Mouse (Mus musculus) frontal cortex, adult (tissue): Measurements from ENCODE around the gene Galns.
A peak's percentile ranks its signal among the peaks of the same experiment; 100 is the strongest.

Experiments
- ATAC-seq: cut with Nextera tagmentation; 2 replicates; pipeline ENCODE4 v1.9.2; 2017; ENCODE audit warnings: mild to moderate bottlenecking, moderate library complexity, mixed read lengths; ENCODE audit not compliant: low TSS enrichment

The Galns gene

DNA sequence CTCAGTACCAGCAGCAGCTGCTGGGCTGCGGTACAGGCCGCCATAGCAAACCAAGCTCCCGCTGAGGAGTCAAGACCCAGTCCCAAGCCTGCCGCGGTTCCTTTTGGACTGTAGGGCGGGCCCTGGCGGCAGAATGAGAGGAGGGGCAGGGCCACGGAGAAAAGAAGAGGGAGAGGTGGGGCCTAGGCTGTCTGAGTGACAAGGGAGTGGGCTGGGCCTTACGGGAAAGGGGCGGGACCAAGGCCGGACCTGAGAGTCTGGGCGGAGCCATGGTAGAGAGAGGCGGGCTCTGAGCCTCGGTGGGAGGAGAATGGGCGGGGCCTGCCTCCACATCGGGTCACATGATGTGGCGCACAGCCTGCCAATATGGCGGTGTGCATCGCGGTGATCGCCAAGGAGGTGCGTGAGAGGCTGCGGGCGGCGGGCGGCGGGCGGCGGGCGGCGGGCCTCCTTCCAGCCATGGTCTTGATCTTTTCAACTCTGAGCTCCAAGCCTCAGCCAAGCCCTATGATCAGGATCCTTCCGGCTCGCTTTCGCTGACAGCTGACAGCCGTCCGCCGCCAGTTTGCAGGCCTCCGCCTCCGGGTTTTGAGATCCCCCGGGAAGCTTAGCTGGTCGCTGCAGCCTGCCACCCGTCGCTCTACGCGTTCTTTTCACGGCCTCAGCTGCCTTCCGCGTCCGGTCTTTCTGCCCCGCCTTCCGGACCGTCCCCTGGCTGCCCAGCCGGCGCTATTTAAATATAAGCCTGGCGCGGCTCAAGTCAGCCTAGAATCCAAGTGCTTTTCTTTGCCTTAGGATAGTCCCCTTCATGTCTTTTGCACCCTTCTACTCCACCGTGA lies at the start of gene Galns, which contains the start of gene Trappc2l:
TSS of gene Galns (minus strand) at position 169 of the 839 bp plus-strand sequence.
TSS of gene Trappc2l (plus strand) at position 346 of the 839 bp plus-strand sequence.
- ATAC-seq: peak; percentile 97

DNA sequence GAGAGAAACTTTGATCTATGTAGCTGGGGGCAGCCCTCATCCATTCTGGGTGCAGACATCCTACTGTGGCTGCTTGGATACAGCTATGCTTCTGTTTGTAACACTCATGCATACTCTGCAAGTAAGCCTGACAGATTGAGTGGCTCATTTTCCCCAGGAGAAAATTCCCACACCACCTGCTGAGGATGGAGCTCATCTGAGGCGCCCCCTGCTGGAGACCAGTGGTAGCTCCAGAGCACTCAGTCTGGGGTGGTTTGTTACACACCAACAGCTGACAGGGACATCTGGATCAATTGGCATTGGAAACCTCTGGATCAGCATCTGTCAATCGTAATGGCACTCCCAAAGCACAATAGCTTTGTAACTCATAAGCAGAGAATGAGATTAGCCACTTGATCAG lies 48.8 kb upstream of the Galns start:
- ATAC-seq: no peak

DNA sequence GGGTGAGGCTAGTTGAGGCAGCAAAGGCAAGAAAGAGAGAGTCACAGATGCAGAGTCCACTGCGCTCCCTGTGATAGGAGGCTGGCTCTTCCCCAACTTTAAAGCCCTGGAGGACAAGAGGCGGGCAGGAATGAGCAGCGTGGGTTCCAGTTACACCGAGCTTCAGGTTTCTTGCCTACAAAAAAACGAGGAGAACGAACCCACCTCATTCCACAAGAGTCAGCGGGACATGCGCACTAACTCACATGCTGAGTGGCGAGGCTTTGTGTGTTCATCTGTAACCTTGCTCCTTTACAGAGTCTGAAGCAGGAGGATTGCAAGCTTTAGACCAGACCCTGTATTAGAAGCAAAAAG lies 47.5 kb upstream of the Galns start:
- ATAC-seq: no peak

DNA sequence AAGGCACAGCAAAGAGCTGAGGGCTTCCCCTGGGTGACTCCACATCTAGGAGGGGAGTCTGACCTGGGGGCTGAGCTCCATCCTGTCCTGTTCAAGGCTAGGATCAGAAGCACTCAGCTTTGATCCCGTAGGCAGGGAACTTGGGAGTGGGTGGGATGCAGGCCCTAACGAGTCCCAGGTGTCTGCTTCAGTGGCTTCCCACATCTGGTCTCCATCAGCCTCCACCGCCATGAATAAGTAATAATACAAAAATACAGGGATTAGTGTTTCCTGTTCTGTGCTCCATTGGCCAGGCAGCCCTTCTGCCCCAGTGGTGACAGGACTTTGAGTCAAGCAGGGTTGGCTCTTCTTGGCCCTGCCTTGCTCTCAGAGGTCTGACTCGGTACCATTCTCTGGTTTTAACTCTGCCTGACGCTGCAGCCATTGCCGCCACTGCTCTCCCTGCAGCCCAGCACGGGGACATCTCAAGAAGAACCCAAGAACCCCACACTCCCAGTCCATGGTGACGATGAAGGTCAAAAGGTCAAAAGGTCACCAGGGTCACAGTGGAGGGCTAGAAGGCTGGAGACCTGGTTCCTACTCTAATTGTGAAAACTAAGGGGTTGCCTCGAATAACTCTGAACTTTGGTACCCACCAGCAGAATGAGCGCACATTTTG lies 47.0 kb upstream of the Galns start:
- no peak for ATAC-seq

DNA sequence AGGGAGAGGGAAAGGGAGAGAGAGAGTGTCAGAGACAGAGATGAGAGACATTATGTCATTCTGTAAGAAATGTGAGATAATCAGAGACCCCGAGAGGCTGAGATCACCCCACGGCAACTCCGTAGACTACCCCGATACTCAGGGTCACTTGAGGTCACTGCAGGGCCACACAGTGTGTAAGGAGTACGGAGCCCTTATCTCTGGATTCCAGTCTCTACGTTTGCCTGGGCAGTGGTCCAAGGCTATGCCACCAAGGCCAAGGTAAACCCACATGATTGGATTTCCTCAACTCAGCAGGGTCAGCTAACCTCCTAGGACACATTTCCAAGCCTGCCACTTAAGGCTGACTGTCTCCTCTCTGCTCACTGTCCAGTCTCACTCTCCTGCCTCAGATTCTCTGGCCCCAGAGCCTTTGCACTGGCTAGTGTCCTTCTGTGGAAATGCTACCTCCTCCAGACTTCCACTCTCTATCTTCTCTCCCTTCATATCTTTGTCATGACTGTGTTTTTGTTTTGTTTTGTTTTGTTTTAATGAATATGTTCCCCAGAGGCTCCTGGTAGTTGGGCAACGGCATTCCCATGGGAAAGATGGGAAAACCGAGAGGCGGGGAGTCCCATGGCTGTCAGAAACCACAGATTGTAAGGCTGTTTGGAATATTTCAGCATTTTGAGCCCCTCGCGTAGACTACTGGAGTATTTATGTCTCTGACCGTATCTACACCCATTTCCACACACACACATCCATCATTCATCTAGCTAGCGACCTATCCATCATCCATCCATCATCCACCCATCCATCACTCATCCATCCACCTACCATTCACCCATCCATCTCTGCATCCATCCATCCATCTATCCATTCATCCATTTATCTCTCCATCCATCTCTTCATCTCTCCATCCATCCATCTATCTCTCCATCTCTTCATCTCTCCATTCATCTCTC lies 45.1 kb upstream of the Galns start:
- ATAC-seq: no peak

DNA sequence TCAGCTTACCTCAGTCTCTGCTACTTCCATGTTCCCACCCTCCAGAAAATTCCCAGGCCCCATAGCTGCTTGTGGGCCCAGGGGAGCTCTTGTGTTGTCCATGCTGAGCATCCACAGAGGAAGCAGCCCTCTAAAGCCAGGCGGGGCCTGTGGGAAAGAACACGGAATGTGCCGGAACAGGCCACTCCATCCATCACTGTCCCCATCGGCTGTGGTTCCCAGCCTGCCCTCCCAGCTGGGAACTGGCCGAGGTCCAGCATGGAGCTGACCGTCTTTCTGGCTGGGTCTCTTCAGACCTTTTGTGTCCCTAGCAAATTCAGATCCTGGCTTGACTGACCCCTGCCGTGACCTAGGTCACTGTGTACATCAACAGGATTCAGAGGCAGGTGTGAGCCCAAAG lies 43.5 kb upstream of the Galns start:
- no peak for ATAC-seq

DNA sequence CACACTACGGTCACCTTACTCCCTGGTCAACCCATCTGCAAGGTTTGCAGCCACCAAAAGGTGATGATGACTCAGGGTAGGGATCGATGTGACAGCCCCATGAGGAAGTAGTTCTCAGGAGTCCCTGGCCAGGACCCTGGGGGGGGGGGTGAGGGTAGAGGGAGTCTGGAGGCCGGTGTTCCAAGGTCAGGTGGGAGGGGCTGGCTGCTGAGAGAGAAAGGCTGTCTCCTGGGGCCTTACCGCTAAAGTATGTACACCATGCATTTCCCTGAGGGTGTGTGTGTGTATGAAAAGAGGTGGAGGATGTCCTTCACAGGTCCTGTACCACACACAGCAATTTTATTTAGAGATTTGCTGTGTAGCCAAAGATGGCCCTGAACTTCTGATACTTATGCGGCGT lies 41.4 kb upstream of the Galns start:
- ATAC-seq: no peak

DNA sequence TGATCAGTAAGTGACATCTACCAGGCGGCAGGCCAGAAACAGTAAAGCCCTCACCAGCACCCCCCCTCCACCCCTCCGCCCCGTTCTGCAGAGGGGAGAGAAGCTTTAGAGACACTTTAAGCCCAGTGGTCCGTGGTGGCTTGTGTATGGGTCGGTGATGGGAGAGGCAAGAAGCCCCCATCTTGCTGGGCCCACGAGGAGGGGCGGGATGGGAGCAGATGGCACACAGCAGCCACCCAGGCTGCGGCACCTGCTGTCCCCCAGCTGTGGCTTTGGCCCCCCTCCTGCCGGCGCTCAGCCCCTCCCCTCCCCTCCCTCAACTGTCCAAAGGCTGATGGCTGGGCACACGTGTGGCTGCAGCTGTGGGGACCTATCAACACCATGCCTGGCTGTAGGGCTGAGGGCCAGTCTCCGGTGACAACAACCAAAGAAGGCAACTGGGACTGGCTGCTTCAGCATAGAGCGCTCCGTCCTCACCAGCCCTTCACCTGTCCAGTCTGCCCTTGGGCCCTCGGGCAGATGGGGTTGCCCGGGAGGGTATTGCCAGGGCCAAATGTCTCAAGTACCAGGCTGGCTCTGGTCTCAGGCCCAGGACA lies 40.2 kb upstream of the Galns start:
- no peak for ATAC-seq

DNA sequence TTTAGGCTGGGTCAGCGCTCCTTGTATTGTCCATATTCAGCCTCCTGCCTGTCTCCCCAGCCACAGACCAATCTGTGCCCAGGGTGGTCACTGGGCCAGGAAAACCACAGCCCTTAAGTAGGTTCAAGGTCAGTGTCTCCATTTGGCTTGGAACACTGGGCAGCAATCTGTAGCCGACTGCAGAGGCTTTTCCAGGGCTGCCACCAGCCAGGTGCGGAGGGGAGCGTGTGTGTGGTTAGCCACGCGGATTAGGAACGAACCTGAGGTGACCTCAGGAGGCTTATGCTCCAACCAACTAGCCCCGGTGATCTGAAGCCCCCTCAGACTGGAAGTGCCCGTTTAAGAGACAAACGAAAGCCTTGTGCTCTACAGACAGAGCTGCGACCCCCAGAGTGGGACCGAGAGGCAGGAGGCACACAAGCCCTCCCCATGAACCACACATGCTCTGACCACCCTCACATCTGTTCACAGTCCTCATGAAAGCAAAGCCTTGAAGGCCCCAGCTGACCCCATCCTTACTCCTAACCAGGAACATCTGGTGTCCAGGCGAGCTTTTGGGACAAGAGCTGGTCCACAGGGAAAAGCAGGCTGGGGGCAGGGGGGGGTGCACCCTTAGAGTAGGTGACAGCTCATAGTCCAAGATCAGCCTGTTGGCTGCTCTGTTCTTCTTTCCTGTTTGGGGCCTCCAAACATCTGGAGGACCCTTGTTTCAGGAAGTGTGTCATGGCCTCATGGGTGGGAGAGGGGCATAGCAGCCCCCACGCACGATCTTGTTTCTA lies 37.1 kb upstream of the Galns start:
- ATAC-seq: no peak

DNA sequence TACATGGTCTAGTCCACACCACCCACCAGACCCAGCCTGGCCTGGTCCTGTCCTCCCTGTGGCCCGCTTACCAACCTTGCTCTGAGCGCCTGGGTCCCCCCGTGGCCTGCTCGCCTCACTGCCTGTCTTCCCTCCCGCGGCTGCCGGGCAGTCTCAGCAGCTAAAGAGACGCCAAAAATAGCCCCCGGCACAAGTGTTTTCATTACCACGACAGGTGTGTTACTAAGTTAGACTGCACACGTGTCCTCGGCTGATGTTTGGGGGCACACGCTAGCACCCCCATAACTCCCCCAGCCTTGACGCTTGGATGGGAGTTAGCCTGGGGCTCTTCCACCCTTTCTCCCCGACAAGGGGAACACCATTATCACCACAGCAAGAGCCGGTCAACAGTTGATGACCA lies 35.1 kb upstream of the Galns start:
- no peak for ATAC-seq

DNA sequence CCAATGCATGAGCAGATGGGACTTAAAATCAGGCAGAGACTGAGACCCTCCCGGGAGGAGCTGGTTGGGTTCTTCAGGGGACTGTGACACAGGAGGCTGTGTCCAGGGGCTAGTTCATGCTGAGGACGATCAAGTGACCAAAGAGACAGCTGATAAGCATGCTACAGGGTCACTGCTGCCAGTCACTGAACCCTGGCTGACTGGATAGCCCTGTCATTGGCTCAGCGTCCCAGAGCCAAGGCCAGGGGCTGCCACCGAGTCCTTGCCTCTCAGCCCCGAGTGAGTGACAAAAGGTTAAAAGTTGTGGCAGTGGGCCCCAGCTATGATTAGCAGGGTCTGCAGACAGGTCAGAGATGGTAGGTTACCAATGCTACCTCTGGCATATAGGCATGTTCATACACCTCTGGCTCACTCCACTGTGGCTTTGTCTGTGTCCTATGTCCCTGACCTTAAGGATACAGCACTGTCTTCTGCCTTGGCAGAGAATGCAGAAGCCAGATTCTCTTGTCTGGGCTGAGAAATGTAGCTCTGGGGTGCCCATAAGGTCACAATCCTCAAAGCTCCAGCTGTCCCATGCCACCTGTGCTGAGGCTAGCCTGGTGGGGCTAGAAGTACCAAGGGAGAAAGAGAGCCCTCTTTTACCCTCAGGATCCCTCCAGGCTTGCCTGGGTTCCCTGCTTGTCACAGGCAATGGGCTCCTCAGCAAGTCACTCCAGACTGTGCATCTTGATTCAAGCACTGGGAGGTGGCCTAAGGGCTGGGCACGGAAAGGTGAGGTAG lies 33.1 kb upstream of the Galns start:
- no peak for ATAC-seq

DNA sequence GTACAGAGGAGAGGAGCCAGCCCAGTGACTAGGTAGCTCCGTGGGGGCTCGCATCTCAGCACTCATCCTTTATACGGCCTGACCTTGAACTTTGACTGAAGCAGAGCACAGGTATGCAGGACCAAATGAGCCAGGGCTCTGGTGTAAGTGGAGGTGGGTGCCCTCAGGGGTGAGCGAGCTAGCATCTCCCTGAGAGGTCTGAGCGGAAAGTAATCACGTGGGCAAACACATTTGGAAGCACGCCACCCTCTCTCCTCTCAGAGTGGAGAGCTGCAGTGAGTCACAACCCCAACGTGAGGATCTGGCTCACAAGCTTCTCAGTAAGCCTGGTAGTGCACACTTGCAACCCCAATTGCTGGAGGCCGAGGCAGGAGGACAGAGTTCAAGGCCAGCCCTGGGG lies 30.8 kb upstream of the Galns start:
- peak; percentile 42; the same call in 1 of the 2 replicates for ATAC-seq

DNA sequence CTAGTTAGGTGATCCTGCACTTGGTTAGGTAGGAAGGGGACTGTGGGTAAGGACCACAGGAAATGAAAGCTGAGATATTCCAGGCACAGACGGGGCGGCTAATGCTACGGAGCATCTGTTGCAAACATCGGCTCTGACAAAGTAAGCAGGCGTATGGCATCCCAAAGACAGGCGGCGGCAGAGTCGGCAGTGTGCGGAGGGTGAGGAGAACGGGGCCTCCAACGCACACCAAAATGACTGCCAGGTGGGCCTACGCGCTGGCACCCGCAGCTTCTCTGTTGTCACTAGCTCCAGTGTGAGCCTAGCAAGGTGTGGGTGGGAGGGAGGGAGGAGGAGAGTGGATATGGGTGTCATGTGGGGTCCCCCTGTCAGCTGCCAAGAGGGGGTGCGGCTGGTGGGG lies 30.1 kb upstream of the Galns start:
- ATAC-seq: peak; percentile 72

DNA sequence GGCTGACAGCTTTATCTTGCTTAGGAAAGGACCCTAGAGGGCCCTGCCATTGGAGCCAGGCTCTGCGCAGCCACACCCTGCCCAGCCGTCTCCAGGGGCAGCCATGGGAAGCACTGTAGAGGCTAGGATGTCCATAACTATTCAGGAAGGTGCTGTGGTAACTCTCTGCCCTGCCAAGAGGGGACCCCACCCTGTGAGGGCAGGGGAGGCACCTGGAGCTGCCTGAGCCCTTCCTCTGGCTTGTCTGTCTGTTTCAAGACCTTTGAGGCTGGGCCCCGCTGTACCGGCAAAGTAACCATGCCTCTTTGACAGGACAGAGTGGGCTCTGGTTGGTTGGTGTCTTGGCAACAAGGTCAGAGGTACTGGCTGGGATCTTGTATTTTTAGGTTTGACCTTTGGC lies 29.6 kb upstream of the Galns start:
- no peak for ATAC-seq

DNA sequence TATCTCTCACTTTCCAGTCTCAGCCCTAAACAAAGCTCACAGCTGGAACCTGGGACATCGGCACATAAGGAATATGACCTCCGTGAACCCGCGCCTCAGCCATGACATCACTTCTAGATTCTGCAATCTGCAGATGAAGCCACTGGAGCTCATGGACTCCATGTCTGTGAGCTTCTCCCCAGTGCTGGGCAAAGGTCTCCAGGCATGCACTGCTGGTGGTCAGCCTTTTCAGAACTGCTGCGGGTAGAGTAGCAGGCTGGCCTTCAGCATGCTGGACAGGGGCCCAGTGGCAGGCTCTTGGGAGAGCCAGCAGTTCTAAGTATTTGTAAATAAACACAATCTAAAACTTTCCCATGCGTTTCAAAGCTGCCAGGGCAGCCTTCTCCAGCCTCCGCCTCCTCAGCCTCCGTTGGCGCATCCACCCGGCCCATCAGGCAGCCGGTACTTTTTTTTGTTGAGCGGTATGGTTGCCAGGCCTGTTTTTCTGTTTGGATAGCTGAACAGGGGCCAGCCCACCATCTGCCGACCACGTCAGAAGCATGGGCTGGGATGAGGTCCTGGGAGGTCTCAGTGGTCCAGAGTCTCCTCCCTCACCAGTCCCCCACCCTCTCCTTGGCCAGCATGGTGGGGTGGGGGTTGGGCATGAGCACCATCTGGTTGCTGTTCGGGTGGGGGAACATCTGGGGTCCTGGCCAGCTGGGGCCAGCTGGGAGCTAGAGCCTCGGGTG lies 28.4 kb upstream of the Galns start:
- ATAC-seq: no peak

DNA sequence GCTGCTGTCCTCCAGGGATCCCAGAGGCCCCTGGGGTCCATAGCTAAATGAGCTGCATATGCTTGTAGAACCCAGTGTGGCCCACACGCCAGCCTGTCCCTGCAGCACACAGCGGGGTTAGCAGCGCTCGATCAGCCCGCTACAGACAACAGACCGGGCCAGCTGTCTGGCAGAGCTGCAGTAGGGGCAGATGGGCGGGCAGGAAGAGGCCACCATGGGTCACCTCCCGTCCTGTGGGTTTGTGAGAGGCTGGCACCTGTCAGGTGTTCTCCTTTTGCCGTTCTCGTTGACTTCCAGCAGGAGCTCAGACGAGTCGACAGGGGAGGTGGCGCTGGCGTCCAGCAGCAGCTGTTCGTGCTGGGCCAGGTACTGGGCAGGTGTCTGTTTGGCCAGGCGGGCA lies 27.3 kb upstream of the Galns start:
- ATAC-seq: no peak

DNA sequence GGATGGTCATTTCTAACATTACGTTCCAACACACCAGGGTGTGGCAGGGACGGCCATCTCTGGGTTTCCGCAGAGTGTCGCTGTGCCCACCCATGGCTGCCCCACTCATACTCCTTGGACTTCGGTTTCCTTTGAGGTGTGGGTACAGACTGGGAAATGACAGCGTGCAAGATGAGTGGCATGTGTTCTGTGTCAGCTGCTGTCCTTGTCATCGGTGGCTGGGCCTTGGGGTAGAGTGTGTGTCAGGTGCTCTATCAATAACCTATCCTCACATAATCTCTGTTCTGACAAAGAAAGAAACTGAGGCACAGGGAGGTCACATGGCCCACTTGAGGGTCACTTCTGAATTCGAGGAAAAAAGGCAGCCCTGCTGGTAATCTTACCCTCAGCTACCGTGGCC lies 26.0 kb upstream of the Galns start:
- no peak for ATAC-seq

DNA sequence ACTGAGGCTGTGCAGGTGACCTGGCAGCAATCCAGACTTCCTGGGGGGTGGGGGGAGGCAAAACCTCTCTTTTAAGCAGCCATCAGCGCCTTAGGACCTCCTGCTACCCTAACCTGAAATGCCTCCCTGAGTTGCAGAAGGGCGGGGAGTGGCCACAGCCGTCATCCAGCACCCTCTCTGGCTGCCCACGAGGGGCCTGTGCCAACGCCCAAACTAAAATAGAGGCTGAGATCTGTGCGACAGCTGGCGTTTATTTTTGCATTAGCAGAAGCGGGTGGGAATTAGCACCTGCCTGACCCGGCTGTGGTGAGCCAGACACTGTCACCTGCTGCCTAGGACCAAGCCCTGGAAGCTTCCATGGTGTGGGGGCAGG lies 25.5 kb upstream of the Galns start:
- 0 out of 2 replicates have a peak, but pooled peaks have one; percentile 36 for ATAC-seq
